Mouse (Mus musculus) neural tube, embryonic 14.5 days (tissue): ENCODE measurements around the gene Harbi1. TPM values are rescaled to one million over a fixed set of nuclear protein-coding genes. Genes with fewer than 3 reads are reported as not detected.

Source experiments
- ATAC-seq: fragments of 200-750 bp; cut with Nextera tagmentation; 2 replicates; pipeline ENCODE4 v1.8.0; 2017; ENCODE audit warnings: low read depth, mild to moderate bottlenecking, moderate TSS enrichment, moderate library complexity
- H3K27ac ChIP-seq: fragments of 300-500 bp; sonication (generic); 2 replicates; pipeline ENCODE4 v1.5.1; 2014; ENCODE audit warnings: low read depth, mild to moderate bottlenecking, control low read depth, low read length, moderate library complexity, mixed read lengths
- H3K27me3 ChIP-seq: fragments of 300-500 bp; sonication (generic); 2 replicates; pipeline ENCODE4 v1.6.1; 2014; ENCODE audit warnings: low read length; ENCODE audit not compliant: control insufficient read depth, insufficient read depth
- H3K36me3 ChIP-seq: fragments of 300-500 bp; sonication (generic); 2 replicates; pipeline ENCODE4 v1.6.1; 2014; ENCODE audit warnings: low read length, mixed read lengths; ENCODE audit not compliant: control insufficient read depth, insufficient read depth
- H3K4me1 ChIP-seq: fragments of 300-500 bp; sonication (generic); 2 replicates; pipeline ENCODE4 v1.6.1; 2014; ENCODE audit warnings: low read length; ENCODE audit not compliant: control insufficient read depth, insufficient read depth
- H3K4me2 ChIP-seq: fragments of 300-500 bp; sonication (generic); 2 replicates; pipeline ENCODE4 v1.6.1; 2014; ENCODE audit warnings: mild to moderate bottlenecking, low read depth, low read length, control low read depth
- H3K4me3 ChIP-seq: fragments of 300-500 bp; sonication (generic); 2 replicates; pipeline ENCODE4 v1.5.1; 2014; ENCODE audit warnings: low read depth, low read length, control low read depth, mixed read lengths
- H3K9ac ChIP-seq: fragments of 300-500 bp; sonication (generic); replicated peaks from 2 replicates; pipeline ENCODE4 v1.6.1; 2014; ENCODE audit warnings: low read depth, mild to moderate bottlenecking, control low read depth, low read length, mixed read lengths
- H3K9me3 ChIP-seq: fragments of 300-500 bp; sonication (generic); 2 replicates; pipeline ENCODE4 v1.6.1; 2016; ENCODE audit warnings: low read length; ENCODE audit not compliant: control insufficient read depth
- WGBS: fragments of 180-500 bp; shearing (Covaris S2); extraction: QIAGEN DNeasy Blood & Tissue Kit; methylation state at CpG from one replicate; pipeline ENCODE4 v1.1.7; 2014; 5-methylcytosine and 5-hydroxymethylcytosine counted together
- polyA plus RNA-seq: library from polyadenylated mRNA; unstranded; fragments of >200 nt; fragmentation: Nextera tagmentation; extraction: Ambion mirVana; gene quantifications from 2 replicates; pipeline ENCODE4 v1.2.1, GENCODE M21; 2014

The Harbi1 gene
- polyA plus RNA-seq, 1 experiment from 2014 or later: 16.5 TPM

DNA sequence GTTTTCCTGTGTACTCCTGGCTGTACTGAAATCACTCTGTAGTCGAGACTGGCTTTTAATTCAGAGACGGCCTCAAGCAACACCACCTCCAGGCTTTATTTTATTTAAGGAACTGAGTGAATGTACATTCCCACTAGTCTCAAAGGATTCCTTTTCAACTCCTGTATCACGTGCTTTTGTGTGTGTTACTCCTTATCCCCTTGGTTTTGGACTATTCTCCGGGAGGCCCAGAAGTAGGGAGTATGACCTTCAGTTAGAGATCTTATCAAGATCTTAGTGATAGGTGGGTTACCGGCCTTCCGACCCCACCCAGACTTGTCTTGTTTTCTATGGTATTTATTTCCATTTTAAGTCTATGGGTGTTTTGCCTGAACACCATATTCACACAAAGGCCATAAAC lies 4.9 kb upstream of the Harbi1 start:
- no peak for ATAC-seq
- 91% methylated on average over 6 of the region's 6 CpGs for WGBS
- Histone ChIP-seq H3K9me3 (no peaks in the 10 kb centered on the region), H3K27ac (no peak overlapping the region), H3K27me3 (no peaks in the 10 kb centered on the region), H3K36me3 (no peaks in the 10 kb centered on the region), H3K4me2 (no peak overlapping the region), H3K4me1 (peaks cover 6% of the 10 kb centered on the region; the same call in 1 of the 2 replicates), H3K4me3 (no peak overlapping the region), H3K9ac (no peak overlapping the region)

DNA sequence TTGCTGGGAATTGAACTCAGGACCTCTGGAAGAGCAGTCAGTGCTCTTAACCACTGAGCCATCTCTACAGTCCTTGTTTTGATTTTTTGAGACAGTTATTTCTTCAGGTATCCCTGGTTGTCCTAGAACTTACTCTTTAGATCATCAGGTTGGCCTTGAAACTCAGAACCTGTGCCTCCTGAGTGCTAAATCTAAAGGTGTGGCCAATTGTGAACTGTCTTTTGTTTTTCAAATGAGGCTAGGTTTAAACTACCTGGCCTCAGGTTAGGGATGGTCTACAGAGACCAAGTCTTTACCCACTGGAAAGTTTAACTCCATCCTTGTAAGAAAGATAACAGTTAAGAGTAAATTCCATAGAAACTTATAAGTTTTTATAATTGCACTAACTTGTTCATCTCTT lies 4.2 kb upstream of the Harbi1 start:
- Histone ChIP-seq H3K4me2 (no peak overlapping the region), H3K4me1 (peaks cover 8% of the 10 kb centered on the region), H3K9ac (no peak overlapping the region), H3K27me3 (no peaks in the 10 kb centered on the region), H3K4me3 (no peak overlapping the region), H3K9me3 (no peaks in the 10 kb centered on the region), H3K27ac (no peak overlapping the region), H3K36me3 (no peaks in the 10 kb centered on the region)
- ATAC-seq: no peak

DNA sequence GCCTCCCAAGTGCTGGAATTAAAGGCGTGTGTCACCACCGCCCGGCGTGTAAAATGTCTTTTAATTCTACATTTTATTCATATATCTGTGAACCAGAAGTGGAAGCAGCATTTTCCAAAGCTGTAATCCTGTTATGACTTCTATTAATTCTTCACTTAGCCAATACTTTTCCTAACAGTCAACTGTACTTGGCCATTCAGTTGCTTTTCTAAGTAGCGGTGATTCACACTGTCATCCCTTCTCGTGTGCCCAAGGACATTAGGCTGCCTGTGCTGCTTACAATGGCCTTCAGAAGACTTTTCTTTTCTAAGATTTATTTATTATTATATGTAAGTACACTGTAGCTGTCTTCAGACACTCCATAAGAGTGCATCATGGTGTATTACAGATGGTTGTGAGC lies 2.3 kb upstream of the Harbi1 start:
- no peaks in the 10 kb centered on the region for H3K27me3 ChIP-seq
- no peaks in the 10 kb centered on the region for H3K36me3 ChIP-seq
- H3K4me3 ChIP-seq: no peak overlapping the region
- H3K4me1 ChIP-seq: peaks cover 11% of the 10 kb centered on the region
- H3K4me2 ChIP-seq: no peak overlapping the region
- no peak for ATAC-seq
- no peaks in the 10 kb centered on the region for H3K9me3 ChIP-seq
- WGBS: 93% methylated on average over 6 of the region's 6 CpGs
- H3K27ac ChIP-seq: no peak overlapping the region
- no peak overlapping the region for H3K9ac ChIP-seq

DNA sequence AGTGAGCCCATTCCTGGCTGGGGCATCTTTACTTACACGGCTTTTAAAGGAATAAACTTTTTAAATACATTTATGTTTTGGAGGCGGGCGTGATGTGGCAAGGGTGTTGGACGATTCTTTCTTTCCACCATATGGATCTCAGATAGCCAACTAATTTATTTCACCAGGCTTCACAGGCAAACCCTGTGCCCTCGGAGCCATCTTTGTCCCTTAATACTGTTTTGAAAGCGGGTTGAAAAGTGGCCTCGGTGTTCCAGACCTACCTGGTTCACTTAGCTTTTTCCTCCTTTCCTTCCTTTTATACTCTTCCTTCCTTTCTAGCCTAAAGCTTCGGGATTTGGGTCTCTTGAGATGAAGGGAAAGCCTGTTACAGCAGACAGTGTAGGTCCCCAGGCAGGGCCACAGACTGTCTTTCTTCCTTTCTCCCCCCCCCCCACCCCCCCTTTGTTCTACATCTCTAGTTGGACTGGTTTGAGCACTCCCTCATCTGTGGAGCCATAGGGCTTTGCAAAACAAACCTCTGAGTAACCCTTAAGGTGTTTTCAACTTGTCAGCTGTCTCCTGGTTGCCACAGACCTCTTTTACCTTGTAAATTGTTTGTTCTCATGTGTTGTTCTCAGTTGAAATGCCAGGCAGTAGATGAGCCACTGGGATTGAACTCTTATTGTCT lies 739 bp downstream of the Harbi1 start:
- ATAC-seq: no peak
- no peaks in the 10 kb centered on the region for H3K9me3 ChIP-seq
- peak overlapping the region; percentile 70 for H3K27ac ChIP-seq
- H3K4me3 ChIP-seq: peak overlapping the region; percentile 85
- H3K9ac ChIP-seq: peak overlapping the region; percentile 70
- no peaks in the 10 kb centered on the region for H3K36me3 ChIP-seq
- peaks cover 11% of the 10 kb centered on the region for H3K4me1 ChIP-seq
- H3K4me2 ChIP-seq: peak overlapping the region; percentile 88
- WGBS: 10% methylated on average over 8 of the region's 8 CpGs
- H3K27me3 ChIP-seq: no peaks in the 10 kb centered on the region

DNA sequence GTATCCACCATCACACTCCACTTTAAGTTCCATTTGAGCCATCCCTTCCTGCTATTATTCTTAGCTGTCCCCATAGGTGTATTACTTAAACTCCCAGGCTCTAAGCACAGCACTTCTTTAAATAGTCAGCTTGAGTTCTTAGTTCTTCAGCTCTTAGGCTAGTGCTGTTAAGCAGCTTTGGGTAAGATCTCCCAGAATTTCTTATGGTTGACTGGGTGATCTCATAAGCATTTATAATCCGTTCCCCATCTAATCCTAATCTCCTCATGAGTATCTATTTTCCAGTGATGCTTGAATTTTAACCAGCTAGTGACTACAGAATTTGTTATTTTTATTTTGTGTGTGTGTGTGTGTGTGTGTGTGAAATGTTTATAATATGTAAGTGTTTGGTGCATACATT lies 4.3 kb downstream of the Harbi1 start:
- Histone ChIP-seq H3K9me3 (no peaks in the 10 kb centered on the region), H3K4me1 (peaks cover 5% of the 10 kb centered on the region), H3K9ac (no peak overlapping the region), H3K36me3 (0 out of 2 replicates have a peak, but pooled peaks cover 3% of the 10 kb centered on the region), H3K27me3 (no peaks in the 10 kb centered on the region), H3K4me3 (no peak overlapping the region), H3K27ac (no peak overlapping the region), H3K4me2 (no peak overlapping the region)
- ATAC-seq: no peak
- 87% methylated on average over 1 of the region's 1 CpGs for WGBS

DNA sequence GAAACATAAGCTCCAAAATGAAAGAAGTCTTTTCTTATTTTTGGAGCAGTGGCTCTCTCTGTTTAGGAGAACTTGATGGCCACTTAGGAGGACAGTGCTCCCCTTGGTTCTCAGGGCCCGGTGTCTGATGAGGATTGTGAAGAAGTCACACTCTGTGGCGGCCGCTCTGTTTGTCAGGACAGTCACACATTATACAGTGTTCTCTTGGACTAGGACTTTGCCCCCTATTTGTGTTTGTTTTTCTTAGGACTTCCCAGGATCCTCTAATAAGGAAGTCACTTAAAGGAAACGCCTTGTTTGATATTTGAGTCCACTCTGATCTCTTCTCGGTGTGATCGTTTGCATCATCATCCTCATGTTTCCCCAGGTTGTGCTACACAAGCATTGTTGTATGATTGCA lies 7.6 kb downstream of the Harbi1 start:
- 86% methylated on average over 6 of the region's 6 CpGs for WGBS
- Histone ChIP-seq H3K36me3 (peaks cover 7% of the 10 kb centered on the region; the same call in 1 of the 2 replicates), H3K9me3 (no peaks in the 10 kb centered on the region), H3K4me2 (no peak overlapping the region), H3K4me3 (no peak overlapping the region), H3K4me1 (no peaks in the 10 kb centered on the region), H3K27ac (no peak overlapping the region), H3K27me3 (no peaks in the 10 kb centered on the region), H3K9ac (no peak overlapping the region)
- no peak for ATAC-seq

DNA sequence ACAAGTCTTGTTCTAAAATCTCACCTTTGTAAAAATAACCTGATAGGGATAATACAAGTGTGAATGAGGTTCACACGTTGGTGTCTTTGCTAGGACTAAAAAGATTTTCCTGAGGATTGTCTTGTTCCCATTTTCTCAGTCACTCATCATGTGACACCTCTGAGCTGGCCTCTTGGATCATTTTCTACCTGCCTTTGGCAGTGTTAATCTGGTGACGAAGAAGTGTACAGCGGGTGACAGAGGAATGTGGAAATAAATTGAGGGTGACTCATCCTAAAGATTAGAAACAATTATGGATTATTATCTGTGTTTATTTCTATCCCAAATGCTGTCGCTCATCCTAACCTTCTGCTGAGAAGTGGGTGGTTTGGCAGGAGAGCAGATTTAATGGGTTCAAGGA lies 12.7 kb downstream of the Harbi1 start:
- 77% methylated on average over 4 of the region's 4 CpGs for WGBS
- H3K27ac ChIP-seq: no peak overlapping the region
- no peak overlapping the region for H3K4me2 ChIP-seq
- peaks cover 7% of the 10 kb centered on the region; the same call in 1 of the 2 replicates for H3K36me3 ChIP-seq
- no peaks in the 10 kb centered on the region for H3K9me3 ChIP-seq
- H3K9ac ChIP-seq: no peak overlapping the region
- no peaks in the 10 kb centered on the region for H3K4me1 ChIP-seq
- no peaks in the 10 kb centered on the region for H3K27me3 ChIP-seq
- no peak for ATAC-seq
- H3K4me3 ChIP-seq: no peak overlapping the region

DNA sequence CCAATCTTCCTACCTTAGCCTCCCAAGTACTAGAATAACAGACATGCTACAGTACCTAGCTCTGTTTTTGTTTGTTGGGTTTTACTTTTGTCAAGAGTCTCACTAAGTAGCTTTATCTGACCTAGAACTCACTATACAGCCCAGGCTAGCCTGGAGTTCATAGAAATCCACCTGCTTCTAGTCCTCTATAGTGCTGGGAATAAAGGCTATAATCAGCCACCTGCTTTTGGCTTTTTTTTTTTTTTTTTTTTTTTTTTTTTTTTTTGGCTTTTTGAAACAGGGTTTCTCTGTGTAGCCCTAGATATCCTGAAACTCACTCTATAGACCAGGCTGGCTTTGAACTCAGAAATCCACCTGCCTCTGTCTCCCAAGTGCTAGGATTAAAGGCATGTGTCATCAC lies 13.3 kb downstream of the Harbi1 start:
- no peaks in the 10 kb centered on the region for H3K4me1 ChIP-seq
- H3K36me3 ChIP-seq: peaks cover 7% of the 10 kb centered on the region; the same call in 1 of the 2 replicates
- ATAC-seq: no peak
- H3K4me2 ChIP-seq: no peak overlapping the region
- no peaks in the 10 kb centered on the region for H3K9me3 ChIP-seq
- H3K27me3 ChIP-seq: no peaks in the 10 kb centered on the region
- H3K27ac ChIP-seq: no peak overlapping the region
- no peak overlapping the region for H3K4me3 ChIP-seq
- H3K9ac ChIP-seq: no peak overlapping the region

DNA sequence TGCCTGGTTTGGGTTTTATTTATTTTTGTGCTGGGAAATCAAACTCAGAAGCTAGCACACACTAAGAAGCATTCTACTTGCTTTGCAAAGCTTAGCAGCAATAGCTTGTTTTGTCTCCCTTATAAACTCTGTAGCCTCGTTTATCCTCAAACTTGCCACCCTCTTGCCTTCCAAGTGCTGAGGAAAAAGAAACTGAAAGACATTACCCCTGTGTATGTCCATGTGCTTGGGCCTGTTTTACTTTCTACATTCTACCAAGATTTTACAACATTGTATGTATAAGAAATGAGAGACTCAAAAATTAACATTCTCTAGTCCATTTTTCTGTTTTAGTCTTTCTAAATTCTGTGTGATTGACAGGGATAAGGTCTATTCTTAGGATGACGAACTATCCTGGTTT lies 14.1 kb downstream of the Harbi1 start:
- no peak for ATAC-seq
- H3K4me3 ChIP-seq: no peak overlapping the region
- H3K27ac ChIP-seq: no peak overlapping the region
- WGBS: 74% methylated on average over 2 of the region's 2 CpGs
- peaks cover 4% of the 10 kb centered on the region; the same call in 1 of the 2 replicates for H3K36me3 ChIP-seq
- H3K4me2 ChIP-seq: no peak overlapping the region
- H3K9ac ChIP-seq: no peak overlapping the region
- H3K27me3 ChIP-seq: no peaks in the 10 kb centered on the region
- H3K4me1 ChIP-seq: no peaks in the 10 kb centered on the region
- H3K9me3 ChIP-seq: no peaks in the 10 kb centered on the region
